Mouse (Mus musculus) frontal cortex, postnatal 10 days (tissue): ENCODE results near the gene Wnt3a.
"Not testable (repeated sequence)": the region's sequence is repeated elsewhere in the genome, so short reads cannot be mapped to it uniquely, and the experiment has no call there.

Experiments used
- DNase-seq, 2 experiments: peaks; one replicate each; pipeline ENCODE4 v3.0.0; 2022; ENCODE audit warnings: low spot score in 2 of 2, mixed read lengths in 1 of 2

The Wnt3a gene

GRCm38 (mm10) chr11:59307422-59308163 lies 17.0 kb upstream of the Wnt3a start:
- peak; percentile 52 to 71 for DNase-seq

- DNase-seq = peak in 1 of 2 experiments; percentile 41
Observed at GRCm38 (mm10) chr11:59306461-59307421, 16.2 kb upstream of the Wnt3a start, which contains the start of gene Wnt9a. TSS of gene Wnt9a (plus strand) at chr11:59306928.

- DNase-seq = no peak
Observed at GRCm38 (mm10) chr11:59305821-59306215, 15.3 kb upstream of the Wnt3a start.

- peak in 1 of 2 experiments; percentile 50 for DNase-seq
Observed at GRCm38 (mm10) chr11:59305008-59305820, 14.7 kb upstream of the Wnt3a start.

- peak; percentile 84 to 89 for DNase-seq
Observed at GRCm38 (mm10) chr11:59302700-59303569, 12.4 kb upstream of the Wnt3a start.

GRCm38 (mm10) chr11:59301053-59301452 lies 10.5 kb upstream of the Wnt3a start:
- not testable (repeated sequence) for DNase-seq

GRCm38 (mm10) chr11:59300185-59300584 lies 9.6 kb upstream of the Wnt3a start:
- DNase-seq = no peak

GRCm38 (mm10) chr11:59297941-59298340 lies 7.4 kb upstream of the Wnt3a start:
- DNase-seq = peak in 1 of 2 experiments; percentile 68

GRCm38 (mm10) chr11:59293616-59294015 lies 3.1 kb upstream of the Wnt3a start:
- DNase-seq = no peak

GRCm38 (mm10) chr11:59289706-59290105 lies 846 bp downstream of the Wnt3a start:
- DNase-seq = no peak

- no peak for DNase-seq
Observed at GRCm38 (mm10) chr11:59284146-59284545, 6.4 kb downstream of the Wnt3a start.

GRCm38 (mm10) chr11:59282933-59283332 lies 7.6 kb downstream of the Wnt3a start:
- no peak for DNase-seq

- DNase-seq = no peak
Observed at GRCm38 (mm10) chr11:59282111-59282510, 8.4 kb downstream of the Wnt3a start.

- no peak for DNase-seq
Observed at GRCm38 (mm10) chr11:59278047-59278446, 12.5 kb downstream of the Wnt3a start.

GRCm38 (mm10) chr11:59276877-59277276 lies 13.7 kb downstream of the Wnt3a start:
- no peak for DNase-seq

- DNase-seq = no peak
Observed at GRCm38 (mm10) chr11:59274184-59274583, 16.4 kb downstream of the Wnt3a start.

GRCm38 (mm10) chr11:59266727-59267126 lies 23.8 kb downstream of the Wnt3a start:
- DNase-seq = no peak

GRCm38 (mm10) chr11:59265154-59265813 lies 25.3 kb downstream of the Wnt3a start:
- no peak for DNase-seq

- DNase-seq = no peak
Observed at GRCm38 (mm10) chr11:59264593-59264992, 26.0 kb downstream of the Wnt3a start.
